Mouse (Mus musculus): ENCODE measurements around the gene Rln1. TPM values are rescaled to one million over a fixed set of nuclear protein-coding genes. Genes with fewer than 3 reads are reported as not detected.

Rln1 gene
- 3.4 and 4.1 TPM in 2 replicates for total RNA-seq (2012; rRNA removed)

- TF ChIP-seq ZNF384 (IDR thresholded peaks at IDR 0.05; ENCODE audit: low read depth, low read length) (no peak), CHD2 (IDR thresholded peaks at IDR 0.05; ENCODE audit: low read depth, low read length) (no peak), ZC3H11A (IDR thresholded peaks at IDR 0.05; ENCODE audit: borderline replicate concordance, low read depth, low read length) (no peak), MAFK (IDR thresholded peaks at IDR 0.05; ENCODE audit: insufficient read depth, low read depth, low read length) (no peak)
- H3K36me3 ChIP-seq (ENCODE audit: control insufficient read depth, insufficient read depth, low read length, poor library complexity, severe bottlenecking): no peaks in the 10 kb centered on the region
- H3K4me1 ChIP-seq (ENCODE audit: control insufficient read depth in 2 of 2, insufficient read depth in 2 of 2, low read length in 2 of 2, poor library complexity in 1 of 2): peaks cover 0 to 2% of the 10 kb centered on the region in 2 experiments; a peak in 1 of 4 replicates
- no peak within 1 kb of the TSS for H3K27ac ChIP-seq (ENCODE audit: insufficient read depth, low read depth, low read length, poor library complexity, severe bottlenecking)
- DNase-seq (ENCODE audit: low read depth, low spot score): peak; percentile 56
- H3K9me3 ChIP-seq (ENCODE audit: control insufficient read depth, insufficient read depth, low read depth, low read length): no peaks in the 10 kb centered on the region
- in situ Hi-C loops (cut with MboI; ENCODE audit: low sequenced_read_pairs in 2 of 2, unreplicated experiment in 2 of 2): no loop called here
- H3K9ac ChIP-seq (ENCODE audit: insufficient read depth, low read depth, low read length, poor library complexity, severe bottlenecking): peak within 1 kb of the TSS; percentile 49
- peak within 1 kb of the TSS; percentile 44 to 84; a peak in 3 of 4 replicates for H3K4me3 ChIP-seq (ENCODE audit: insufficient read depth in 1 of 2, low read depth in 1 of 2, low read length in 2 of 2, poor library complexity in 1 of 2, severe bottlenecking in 1 of 2)
Observed at GRCm38 (mm10) chr19:29334068-29334745, at the start of gene Rln1. Rln1 (minus strand) TSS chr19:29334670.

- H3K9me3 ChIP-seq (ENCODE audit: control insufficient read depth, insufficient read depth, low read depth, low read length): no peaks in the 10 kb centered on the region
- H3K36me3 ChIP-seq (ENCODE audit: control insufficient read depth, insufficient read depth, low read length, poor library complexity, severe bottlenecking): no peaks in the 10 kb centered on the region
- in situ Hi-C loops (cut with MboI; ENCODE audit: low sequenced_read_pairs in 2 of 2, unreplicated experiment in 2 of 2): no loop called here
- H3K4me3 ChIP-seq (ENCODE audit: insufficient read depth in 1 of 2, low read depth in 1 of 2, low read length in 2 of 2, poor library complexity in 1 of 2, severe bottlenecking in 1 of 2): no peak overlapping the region
- no peak overlapping the region for H3K27ac ChIP-seq (ENCODE audit: insufficient read depth, low read depth, low read length, poor library complexity, severe bottlenecking)
- no peaks in the 10 kb centered on the region; a peak in 1 of 4 replicates for H3K4me1 ChIP-seq (ENCODE audit: control insufficient read depth in 2 of 2, insufficient read depth in 2 of 2, low read length in 2 of 2, poor library complexity in 1 of 2)
- DNase-seq (ENCODE audit: low read depth, low spot score): no peak
- TF ChIP-seq CHD2 (IDR thresholded peaks at IDR 0.05; ENCODE audit: low read depth, low read length) (no peak), ZNF384 (IDR thresholded peaks at IDR 0.05; ENCODE audit: low read depth, low read length) (no peak), ZC3H11A (IDR thresholded peaks at IDR 0.05; ENCODE audit: borderline replicate concordance, low read depth, low read length) (no peak), HCFC1 (IDR thresholded peaks at IDR 0.05; ENCODE audit: borderline replicate concordance, insufficient read depth, low read length) (no peak), MAFK (IDR thresholded peaks at IDR 0.05; ENCODE audit: insufficient read depth, low read depth, low read length) (no peak)
- no peak overlapping the region for H3K9ac ChIP-seq (ENCODE audit: insufficient read depth, low read depth, low read length, poor library complexity, severe bottlenecking)
Observed at GRCm38 (mm10) chr19:29383368-29383767, 48.9 kb upstream of the Rln1 start.

- Histone ChIP-seq H3K4me1 (ENCODE audit: control insufficient read depth in 2 of 2, insufficient read depth in 2 of 2, low read length in 2 of 2, poor library complexity in 1 of 2) (no peaks in the 10 kb centered on the region; a peak in 1 of 4 replicates), H3K9me3 (ENCODE audit: control insufficient read depth, insufficient read depth, low read depth, low read length) (no peaks in the 10 kb centered on the region), H3K9ac (ENCODE audit: insufficient read depth, low read depth, low read length, poor library complexity, severe bottlenecking) (no peak overlapping the region), H3K4me3 (ENCODE audit: insufficient read depth in 1 of 2, low read depth in 1 of 2, low read length in 2 of 2, poor library complexity in 1 of 2, severe bottlenecking in 1 of 2) (no peak overlapping the region), H3K36me3 (ENCODE audit: control insufficient read depth, insufficient read depth, low read length, poor library complexity, severe bottlenecking) (no peaks in the 10 kb centered on the region), H3K27ac (ENCODE audit: insufficient read depth, low read depth, low read length, poor library complexity, severe bottlenecking) (no peak overlapping the region)
- in situ Hi-C loops (cut with MboI; ENCODE audit: low sequenced_read_pairs in 2 of 2, unreplicated experiment in 2 of 2): no loop called here
- DNase-seq (ENCODE audit: low read depth, low spot score): no peak
- no peak for TF ChIP-seq ZC3H11A (IDR thresholded peaks at IDR 0.05; ENCODE audit: borderline replicate concordance, low read depth, low read length)
- TF ChIP-seq MAFK (IDR thresholded peaks at IDR 0.05; ENCODE audit: insufficient read depth, low read depth, low read length): no peak
- no peak for TF ChIP-seq HCFC1 (IDR thresholded peaks at IDR 0.05; ENCODE audit: borderline replicate concordance, insufficient read depth, low read length)
- no peak for TF ChIP-seq CHD2 (IDR thresholded peaks at IDR 0.05; ENCODE audit: low read depth, low read length)
- no peak for TF ChIP-seq ZNF384 (IDR thresholded peaks at IDR 0.05; ENCODE audit: low read depth, low read length)
Observed at GRCm38 (mm10) chr19:29379839-29380603, 45.6 kb upstream of the Rln1 start.

DNA sequence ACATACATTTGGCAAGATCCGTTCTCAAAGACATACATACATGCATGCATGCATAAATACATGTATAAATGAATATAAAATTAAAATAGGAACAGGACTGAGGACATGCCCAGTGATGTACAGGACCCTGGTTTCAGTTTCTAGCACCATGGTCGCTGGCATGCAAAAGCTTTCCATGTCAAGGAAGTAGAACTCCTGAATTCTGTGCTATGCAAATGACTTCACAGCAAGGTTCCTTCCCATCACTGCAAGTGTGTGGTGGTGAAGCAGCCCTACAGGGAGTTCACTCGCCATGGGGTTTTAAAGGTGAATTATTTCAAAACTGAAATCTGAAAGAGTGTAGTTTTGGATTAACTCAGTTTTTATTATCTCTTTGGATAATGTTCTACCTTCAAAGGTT lies 41.9 kb upstream of the Rln1 start:
- Histone ChIP-seq H3K9me3 (ENCODE audit: control insufficient read depth, insufficient read depth, low read depth, low read length) (no peaks in the 10 kb centered on the region), H3K4me1 (ENCODE audit: control insufficient read depth in 2 of 2, insufficient read depth in 2 of 2, low read length in 2 of 2, poor library complexity in 1 of 2) (no peaks in the 10 kb centered on the region), H3K27ac (ENCODE audit: insufficient read depth, low read depth, low read length, poor library complexity, severe bottlenecking) (no peak overlapping the region), H3K36me3 (ENCODE audit: control insufficient read depth, insufficient read depth, low read length, poor library complexity, severe bottlenecking) (no peaks in the 10 kb centered on the region), H3K4me3 (ENCODE audit: insufficient read depth in 1 of 2, low read depth in 1 of 2, low read length in 2 of 2, poor library complexity in 1 of 2, severe bottlenecking in 1 of 2) (no peak overlapping the region), H3K9ac (ENCODE audit: insufficient read depth, low read depth, low read length, poor library complexity, severe bottlenecking) (no peak overlapping the region)
- DNase-seq (ENCODE audit: low read depth, low spot score): no peak
- in situ Hi-C loops (cut with MboI; ENCODE audit: low sequenced_read_pairs in 2 of 2, unreplicated experiment in 2 of 2): no loop called here
- no peak for TF ChIP-seq CHD2 (IDR thresholded peaks at IDR 0.05; ENCODE audit: low read depth, low read length)
- no peak for TF ChIP-seq MAFK (IDR thresholded peaks at IDR 0.05; ENCODE audit: insufficient read depth, low read depth, low read length)
- no peak for TF ChIP-seq ZC3H11A (IDR thresholded peaks at IDR 0.05; ENCODE audit: borderline replicate concordance, low read depth, low read length)
- no peak for TF ChIP-seq HCFC1 (IDR thresholded peaks at IDR 0.05; ENCODE audit: borderline replicate concordance, insufficient read depth, low read length)
- TF ChIP-seq ZNF384 (IDR thresholded peaks at IDR 0.05; ENCODE audit: low read depth, low read length): no peak

Data from ES-E14 (cell line).